ENCODE assay signal across 19 mouse cellular contexts in the genomic region with DNA sequence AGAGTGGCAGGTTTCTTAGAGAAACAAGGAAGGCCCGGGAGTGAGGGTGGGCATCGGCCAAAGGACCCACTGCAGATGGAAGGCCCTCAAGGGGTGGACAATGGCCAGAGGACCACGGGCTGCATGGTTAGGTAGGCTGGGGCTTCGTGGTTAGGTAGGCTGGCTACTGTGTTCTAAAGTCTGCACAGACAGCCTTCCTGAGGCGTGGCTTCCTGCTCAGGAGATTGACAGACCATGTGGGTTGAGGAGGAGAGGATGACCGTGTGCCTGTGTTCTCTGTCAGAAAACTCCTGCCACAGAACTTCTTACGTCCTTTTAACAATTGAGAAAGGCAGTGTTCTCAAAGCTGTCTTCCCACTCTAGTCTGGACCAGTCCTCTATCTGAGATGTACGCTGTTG. TPM values are rescaled to one million over a fixed set of nuclear protein-coding genes. Genes with fewer than 3 reads are reported as not detected.
DNase-seq lines count a peak whose midpoint lies in the region; TF ChIP-seq lines count a peak whose summit lies in the region.
"Had no signal": no experiment of that assay in that cellular context is flagged by ENCODE, and none has a peak within 500 bp of the region (broad histone marks: within the 10 kb centered on the region; RNA-seq: fewer than 3 reads in every experiment).

No protein-coding gene starts in this region.

- intact Hi-C loops in heart, postnatal 14 days (cut with DNase I), result loop anchor here (5.0 kb wide), 1 partner anchor 738 kb away; no protein-coding TSS in a partner anchor
- intact Hi-C loops in left cerebral cortex, postnatal 4 days (cut with DNase I), result no loop called here

- no peak overlapping the region for H3K4me3 ChIP-seq in bone marrow macrophage, adult 2 months (ENCODE audit: insufficient read depth, low read length)
- H3K4me3 ChIP-seq in megakaryocyte, embryonic 14.5 days (replicated peaks), result peak overlapping the region; percentile 42
- H3K4me3 ChIP-seq: forebrain, embryonic 13.5 days; lung, embryonic 15.5 days had no signal

- H3K27ac ChIP-seq in bone marrow macrophage, adult 2 months (ENCODE audit: insufficient read depth, low read depth, low read length), result 0 out of 2 replicates have a peak overlapping the region, but pooled peaks have one; percentile 32
- H3K27ac ChIP-seq: forebrain, embryonic 13.5 days; lung, embryonic 15.5 days had no signal

- H3K9me3 ChIP-seq in megakaryocyte, embryonic 14.5 days, result no peaks in the 10 kb centered on the region
- H3K9me3 ChIP-seq: forebrain, embryonic 13.5 days; G1E; lung, embryonic 15.5 days had no signal

- no peak for TF ChIP-seq CTCF in bone marrow macrophage, adult 2 months (IDR thresholded peaks at IDR 0.05; ENCODE audit: low read depth, low read length)

- TF ChIP-seq POLR2A in bone marrow macrophage, adult 2 months (IDR thresholded peaks at IDR 0.05; ENCODE audit: borderline replicate concordance, low read depth, low read length), result no peak

- peak; percentile 80 for DNase-seq in heart, adult 11 months
- DNase-seq in heart, postnatal 14 days, result no peak
- peak; percentile 84 for DNase-seq in 416B (ENCODE audit: low read depth)
- DNase-seq in left cerebral cortex, postnatal 4 days, result no peak
- DNase-seq in yolk sac, embryonic 10.5 days (ENCODE audit: low spot score), result no peak
- DNase-seq in cerebellum, postnatal 10 days, result no peak
- DNase-seq: adrenal gland, adult 8-10 months; cerebellum, adult 9-10 months had no signal

- H3K27me3 ChIP-seq in megakaryocyte, embryonic 14.5 days (replicated peaks), result no peaks in the 10 kb centered on the region
- H3K27me3 ChIP-seq: forebrain, embryonic 13.5 days; lung, embryonic 15.5 days had no signal

- H3K36me3 ChIP-seq in megakaryocyte, embryonic 14.5 days (replicated peaks; ENCODE audit: low read length), result no peaks in the 10 kb centered on the region
- H3K36me3 ChIP-seq: G1E; lung, embryonic 15.5 days had no signal

- peaks cover 26% of the 10 kb centered on the region for H3K4me1 ChIP-seq in bone marrow macrophage, adult 2 months (ENCODE audit: control insufficient read depth, insufficient read depth, low read length)
- H3K4me1 ChIP-seq in megakaryocyte, embryonic 14.5 days, result peaks cover 36% of the 10 kb centered on the region
- H3K4me1 ChIP-seq: forebrain, embryonic 13.5 days; lung, embryonic 15.5 days had no signal

RNA-seq across cellular contexts. Expression of a gene that starts 22.6 kb away (rescaled TPM):
- total RNA-seq in heart, postnatal 14 days (2021), result not detected
- 2.4 TPM in 1 of 2 replicates, not detected in the other for polyA plus RNA-seq in bone marrow macrophage, adult 2 months (2012; ENCODE audit: insufficient read depth, insufficient read length, missing spikeins)
- polyA plus RNA-seq in megakaryocyte, embryonic 14.5 days (2012; ENCODE audit: insufficient read depth, low replicate concordance), result 23.1 and 70.1 TPM in 2 replicates
- total RNA-seq in left cerebral cortex, postnatal 4 days (2021), result 1 to 10 TPM; 3.1 to 7.4 TPM
- total RNA-seq: adrenal gland, adult 8-10 months; G1E had no signal

RNA-seq across cellular contexts. Expression of a gene that starts 30.3 kb away (rescaled TPM):
- total RNA-seq in heart, postnatal 14 days (2021), result not detected
- not detected in 2 replicates for polyA plus RNA-seq in bone marrow macrophage, adult 2 months (2012; ENCODE audit: insufficient read depth, insufficient read length, missing spikeins)
- not detected in 2 replicates for polyA plus RNA-seq in megakaryocyte, embryonic 14.5 days (2012; ENCODE audit: insufficient read depth, low replicate concordance)
- total RNA-seq in left cerebral cortex, postnatal 4 days (2021), result not detected
- total RNA-seq: adrenal gland, adult 8-10 months; layer of hippocampus, adult 18-20 months; monocyte, adult 5-6 weeks had no signal
- polyA plus RNA-seq: forebrain, embryonic 13.5 days; G1E; heart, embryonic 16.5 days; kidney, embryonic 14.5 days; limb, embryonic 11.5 days; lung, embryonic 15.5 days; neural tube, embryonic 14.5 days had no signal

RNA-seq across cellular contexts. Expression of a gene that starts 30.4 kb away (rescaled TPM):
- total RNA-seq in heart, postnatal 14 days (2021), result not detected
- polyA plus RNA-seq in bone marrow macrophage, adult 2 months (2012; ENCODE audit: insufficient read depth, insufficient read length, missing spikeins), result not detected in 2 replicates
- polyA plus RNA-seq in megakaryocyte, embryonic 14.5 days (2012; ENCODE audit: insufficient read depth, low replicate concordance), result not detected in 2 replicates
- not detected for total RNA-seq in left cerebral cortex, postnatal 4 days (2021)
- total RNA-seq: adrenal gland, adult 8-10 months; G1E; layer of hippocampus, adult 18-20 months; monocyte, adult 5-6 weeks had no signal
- polyA plus RNA-seq: G1E; heart, embryonic 16.5 days; kidney, embryonic 14.5 days; limb, embryonic 11.5 days; lung, embryonic 15.5 days; neural tube, embryonic 14.5 days had no signal

RNA-seq across cellular contexts. Expression of a gene that starts 44.8 kb away (rescaled TPM):
- 100 to 1,000 TPM; 529 to 548 TPM for total RNA-seq in heart, postnatal 14 days (2021)
- polyA plus RNA-seq in bone marrow macrophage, adult 2 months (2012; ENCODE audit: insufficient read depth, insufficient read length, missing spikeins), result 1,580 and 1,635 TPM in 2 replicates
- polyA plus RNA-seq in megakaryocyte, embryonic 14.5 days (2012; ENCODE audit: insufficient read depth, low replicate concordance), result 171 and 2,463 TPM in 2 replicates
- total RNA-seq in left cerebral cortex, postnatal 4 days (2021), result 1,000 to 10,000 TPM in 1 of 2 experiments, 100 to 1,000 TPM in 1; 915 to 1,028 TPM

RNA-seq across cellular contexts. Expression of a gene that starts 57.8 kb away (rescaled TPM):
- total RNA-seq in heart, postnatal 14 days (2021), result 1 to 10 TPM; 1.3 to 1.5 TPM
- not detected in 2 replicates for polyA plus RNA-seq in bone marrow macrophage, adult 2 months (2012; ENCODE audit: insufficient read depth, insufficient read length, missing spikeins)
- 0.50 TPM in 1 of 2 replicates, not detected in the other for polyA plus RNA-seq in megakaryocyte, embryonic 14.5 days (2012; ENCODE audit: insufficient read depth, low replicate concordance)
- total RNA-seq in left cerebral cortex, postnatal 4 days (2021), result under 1 TPM; 0.24 to 0.52 TPM

Comparison
In these comparisons a context has a peak if more than half of its experiments do, and no peak if none do; other contexts are left out.
1. DNase-seq: peak in heart, adult 11 months (single experiment) and 416B (single experiment); none in heart, postnatal 14 days (0 of 2), left cerebral cortex, postnatal 4 days (single experiment), yolk sac, embryonic 10.5 days (single experiment) and cerebellum, postnatal 10 days (0 of 2).
2. RNA of a gene that starts 22.6 kb away (total RNA-seq): 3.1 to 7.4 TPM in left cerebral cortex, postnatal 4 days; not detected in heart, postnatal 14 days; every median in the first group is over 4 times any median in the second.